Mouse (Mus musculus) liver, embryonic 11.5 days (tissue): ENCODE measurements at regions not wholly inside any gene's neighbourhood (a gene's known extent, or its start where the extent isn't known, plus 50 kb on each side); places are given as distances from the start of the nearest gene placed in this dataset.

Source experiments
- ATAC-seq: fragments of 200-750 bp; cut with Nextera tagmentation; replicated peaks from 2 replicates; pipeline ENCODE4 v1.8.0; 2017; ENCODE audit warnings: moderate number of reproducible peaks, mild to moderate bottlenecking, moderate TSS enrichment, moderate library complexity; ENCODE audit not compliant: low FRiP score
- DNase-seq: peaks from one replicate; pipeline ENCODE4 v3.0.0-alpha.2; 2017; ENCODE audit warnings: low spot score
- H3K27ac ChIP-seq: fragments of 300-500 bp; sonication (generic); 2 replicates; pipeline ENCODE4 v1.5.1; 2014; ENCODE audit warnings: mild to moderate bottlenecking, low read depth, low read length, control low read depth
- H3K27me3 ChIP-seq: fragments of 300-500 bp; sonication (generic); replicated peaks from 2 replicates; pipeline ENCODE4 v1.6.1; 2014; ENCODE audit warnings: low read length, mixed read lengths; ENCODE audit not compliant: control insufficient read depth, insufficient read depth
- H3K36me3 ChIP-seq: fragments of 300-500 bp; sonication (generic); 2 replicates; pipeline ENCODE4 v1.6.1; 2014; ENCODE audit warnings: mild to moderate bottlenecking, low read length, moderate library complexity, mixed read lengths; ENCODE audit not compliant: control insufficient read depth, insufficient read depth
- H3K4me1 ChIP-seq: fragments of 300-500 bp; sonication (generic); replicated peaks from 2 replicates; pipeline ENCODE4 v1.6.1; 2014; ENCODE audit warnings: low read length, mixed read lengths; ENCODE audit not compliant: control insufficient read depth, insufficient read depth
- H3K4me2 ChIP-seq: fragments of 300-500 bp; sonication (generic); 2 replicates; pipeline ENCODE4 v1.6.1; 2014; ENCODE audit warnings: mild to moderate bottlenecking, control low read depth, moderate library complexity
- H3K4me3 ChIP-seq: fragments of 300-500 bp; sonication (generic); 2 replicates; pipeline ENCODE4 v1.5.1; 2014; ENCODE audit warnings: low read depth, low read length, control low read depth
- H3K9ac ChIP-seq: fragments of 300-500 bp; sonication (generic); 2 replicates; pipeline ENCODE4 v1.6.1; 2014; ENCODE audit warnings: low read depth, low read length, control low read depth
- H3K9me3 ChIP-seq: fragments of 300-500 bp; sonication (generic); 2 replicates; pipeline ENCODE4 v1.6.1; 2016; ENCODE audit warnings: low read length, inconsistent platforms, mixed read lengths; ENCODE audit not compliant: control insufficient read depth
- WGBS: fragments of 180-500 bp; shearing (Covaris S2); extraction: QIAGEN DNeasy Blood & Tissue Kit; methylation state at CpG from one replicate; pipeline ENCODE4 v1.1.7; 2014; 5-methylcytosine and 5-hydroxymethylcytosine counted together

- DNase-seq: no peak
- Histone ChIP-seq H3K27me3 (no peaks in the 10 kb centered on the region), H3K4me3 (no peak overlapping the region), H3K4me1 (no peaks in the 10 kb centered on the region), H3K27ac (no peak overlapping the region), H3K9me3 (no peaks in the 10 kb centered on the region), H3K9ac (no peak overlapping the region), H3K36me3 (no peaks in the 10 kb centered on the region), H3K4me2 (no peak overlapping the region)
- WGBS: 77% methylated on average over 1 of the region's 1 CpGs
- no peak for ATAC-seq
Measured at GRCm38 (mm10) chr16:46956990-46957389, 458.7 kb upstream of the Nectin3 start.

GRCm38 (mm10) chr16:46926060-46926459 is 427.7 kb upstream of the Nectin3 start:
- no peak overlapping the region for H3K9ac ChIP-seq
- no peak overlapping the region for H3K4me2 ChIP-seq
- H3K36me3 ChIP-seq: no peaks in the 10 kb centered on the region
- H3K9me3 ChIP-seq: no peaks in the 10 kb centered on the region
- H3K27me3 ChIP-seq: no peaks in the 10 kb centered on the region
- no peak overlapping the region for H3K4me3 ChIP-seq
- H3K27ac ChIP-seq: no peak overlapping the region
- no peak for DNase-seq
- 51% methylated on average over 3 of the region's 3 CpGs for WGBS
- no peak for ATAC-seq
- no peaks in the 10 kb centered on the region for H3K4me1 ChIP-seq

GRCm38 (mm10) chr16:46894576-46895203 is 396.4 kb upstream of the Nectin3 start:
- no peaks in the 10 kb centered on the region for H3K9me3 ChIP-seq
- no peaks in the 10 kb centered on the region for H3K4me1 ChIP-seq
- H3K4me2 ChIP-seq: no peak overlapping the region
- no peak for ATAC-seq
- H3K36me3 ChIP-seq: no peaks in the 10 kb centered on the region
- DNase-seq: no peak
- H3K9ac ChIP-seq: no peak overlapping the region
- H3K27me3 ChIP-seq: no peaks in the 10 kb centered on the region
- no peak overlapping the region for H3K27ac ChIP-seq
- H3K4me3 ChIP-seq: no peak overlapping the region
- 74% methylated on average over 2 of the region's 2 CpGs for WGBS

GRCm38 (mm10) chr16:46878739-46879138 is 380.4 kb upstream of the Nectin3 start:
- WGBS: 80% methylated on average over 2 of the region's 2 CpGs

GRCm38 (mm10) chr16:46863959-46864358 is 365.6 kb upstream of the Nectin3 start:
- WGBS: 86% methylated on average over 2 of the region's 2 CpGs
- Histone ChIP-seq H3K4me3 (no peak overlapping the region), H3K27me3 (no peaks in the 10 kb centered on the region), H3K27ac (no peak overlapping the region), H3K9ac (no peak overlapping the region), H3K4me1 (no peaks in the 10 kb centered on the region), H3K9me3 (no peaks in the 10 kb centered on the region), H3K36me3 (no peaks in the 10 kb centered on the region), H3K4me2 (no peak overlapping the region)
- ATAC-seq (no peak), DNase-seq (no peak)

More at GRCm38 (mm10) chr16:46878739-46879138, 380.4 kb upstream of the Nectin3 start:
- Histone ChIP-seq H3K27ac (no peak overlapping the region), H3K27me3 (no peaks in the 10 kb centered on the region), H3K9me3 (no peaks in the 10 kb centered on the region), H3K4me3 (no peak overlapping the region), H3K9ac (no peak overlapping the region), H3K4me2 (no peak overlapping the region), H3K4me1 (no peaks in the 10 kb centered on the region), H3K36me3 (no peaks in the 10 kb centered on the region)
- ATAC-seq: no peak
- no peak for DNase-seq

GRCm38 (mm10) chr16:46849534-46849933 is 351.2 kb upstream of the Nectin3 start:
- 71% methylated on average over 4 of the region's 4 CpGs for WGBS
- Histone ChIP-seq H3K4me1 (no peaks in the 10 kb centered on the region), H3K9me3 (no peaks in the 10 kb centered on the region; the same call in 1 of the 2 replicates), H3K4me3 (no peak overlapping the region), H3K4me2 (no peak overlapping the region), H3K36me3 (no peaks in the 10 kb centered on the region), H3K27me3 (no peaks in the 10 kb centered on the region), H3K27ac (no peak overlapping the region), H3K9ac (no peak overlapping the region)
- DNase-seq (no peak), ATAC-seq (peak; percentile 49; the same call in 1 of the 2 replicates)

GRCm38 (mm10) chr16:46848755-46849154 is 350.4 kb upstream of the Nectin3 start:
- Histone ChIP-seq H3K36me3 (no peaks in the 10 kb centered on the region), H3K27ac (no peak overlapping the region), H3K9me3 (no peaks in the 10 kb centered on the region; the same call in 1 of the 2 replicates)

GRCm38 (mm10) chr16:46847707-46848356 is 349.5 kb upstream of the Nectin3 start:
- no peak overlapping the region for H3K9ac ChIP-seq
- no peaks in the 10 kb centered on the region; the same call in 1 of the 2 replicates for H3K9me3 ChIP-seq
- no peak for ATAC-seq
- no peaks in the 10 kb centered on the region for H3K27me3 ChIP-seq
- no peak overlapping the region for H3K27ac ChIP-seq
- DNase-seq: no peak
- no peak overlapping the region for H3K4me2 ChIP-seq
- no peak overlapping the region for H3K4me3 ChIP-seq
- WGBS: 76% methylated on average over 3 of the region's 3 CpGs
- no peaks in the 10 kb centered on the region for H3K36me3 ChIP-seq
- H3K4me1 ChIP-seq: no peaks in the 10 kb centered on the region

More at GRCm38 (mm10) chr16:46848755-46849154, 350.4 kb upstream of the Nectin3 start:
- H3K4me1 ChIP-seq: no peaks in the 10 kb centered on the region
- DNase-seq (no peak), ATAC-seq (no peak)
- no peak overlapping the region for H3K4me3 ChIP-seq
- no peak overlapping the region for H3K4me2 ChIP-seq
- H3K27me3 ChIP-seq: no peaks in the 10 kb centered on the region
- H3K9ac ChIP-seq: no peak overlapping the region

GRCm38 (mm10) chr16:46841179-46841578 is 342.9 kb upstream of the Nectin3 start:
- no peak for ATAC-seq
- WGBS: 73% methylated on average over 2 of the region's 2 CpGs
- no peak for DNase-seq
- Histone ChIP-seq H3K27ac (no peak overlapping the region), H3K27me3 (no peaks in the 10 kb centered on the region), H3K4me1 (no peaks in the 10 kb centered on the region), H3K9ac (no peak overlapping the region), H3K9me3 (no peaks in the 10 kb centered on the region), H3K4me2 (no peak overlapping the region), H3K4me3 (no peak overlapping the region), H3K36me3 (no peaks in the 10 kb centered on the region)
